Mouse (Mus musculus): ENCODE measurements around the gene Nkx2-5.
A peak's percentile ranks its signal among the peaks of the same experiment; 100 is the strongest.

The Nkx2-5 gene

GRCm38 (mm10) chr17:26835956-26836355, 8.9 kb downstream of the Nkx2-5 start:
- DNase-seq, result peak; percentile 88

- peak; percentile 86 for DNase-seq
These were observed 9.6 kb downstream of the Nkx2-5 start for GRCm38 (mm10) chr17:26834966-26835755.

- DNase-seq, result peak; percentile 81
These were observed 10.4 kb downstream of the Nkx2-5 start for GRCm38 (mm10) chr17:26834302-26834965.

- DNase-seq, result peak; percentile 77
These were observed 11.0 kb downstream of the Nkx2-5 start for GRCm38 (mm10) chr17:26833806-26834205.

- DNase-seq, result peak; percentile 57
These were observed 18.7 kb downstream of the Nkx2-5 start for GRCm38 (mm10) chr17:26826131-26826530.

- peak; percentile 87 for DNase-seq
These were observed 27.0 kb downstream of the Nkx2-5 start for GRCm38 (mm10) chr17:26817776-26818175.

GRCm38 (mm10) chr17:26816810-26817209, 28.0 kb downstream of the Nkx2-5 start:
- peak; percentile 46 for DNase-seq

GRCm38 (mm10) chr17:26813497-26813896, 31.3 kb downstream of the Nkx2-5 start:
- DNase-seq, result peak; percentile 82

- peak; percentile 56 for DNase-seq
These were observed 32.2 kb downstream of the Nkx2-5 start for GRCm38 (mm10) chr17:26812607-26813006.

- peak; percentile 70 for DNase-seq
These were observed 41.9 kb downstream of the Nkx2-5 start for GRCm38 (mm10) chr17:26802886-26803285.

- peak; percentile 73 for DNase-seq
These were observed 47.3 kb downstream of the Nkx2-5 start for GRCm38 (mm10) chr17:26797379-26798128.

- DNase-seq, result peak; percentile 57
These were observed 49.4 kb downstream of the Nkx2-5 start for GRCm38 (mm10) chr17:26795386-26795785.

GRCm38 (mm10) chr17:26794744-26795143, 50.1 kb downstream of the Nkx2-5 start:
- DNase-seq, result peak; percentile 91

- DNase-seq, result peak; percentile 81
These were observed 51.6 kb downstream of the Nkx2-5 start for GRCm38 (mm10) chr17:26793068-26793765.

GRCm38 (mm10) chr17:26792096-26792495, 52.7 kb downstream of the Nkx2-5 start:
- DNase-seq, result peak; percentile 98

GRCm38 (mm10) chr17:26791580-26791979, 53.2 kb downstream of the Nkx2-5 start:
- no peak for DNase-seq

- peak; percentile 81 for DNase-seq
These were observed 54.3 kb downstream of the Nkx2-5 start for GRCm38 (mm10) chr17:26790269-26791214.

GRCm38 (mm10) chr17:26789460-26790268, 55.1 kb downstream of the Nkx2-5 start:
- peak; percentile 85 for DNase-seq

GRCm38 (mm10) chr17:26788986-26789385, 55.8 kb downstream of the Nkx2-5 start:
- peak; percentile 72 for DNase-seq

Data from heart, adult 11 months (tissue).